Mouse (Mus musculus): ENCODE measurements around the gene Ddx3y.
A peak's percentile ranks its signal among the peaks of the same experiment; 100 is the strongest.

Gene Ddx3y

DNA sequence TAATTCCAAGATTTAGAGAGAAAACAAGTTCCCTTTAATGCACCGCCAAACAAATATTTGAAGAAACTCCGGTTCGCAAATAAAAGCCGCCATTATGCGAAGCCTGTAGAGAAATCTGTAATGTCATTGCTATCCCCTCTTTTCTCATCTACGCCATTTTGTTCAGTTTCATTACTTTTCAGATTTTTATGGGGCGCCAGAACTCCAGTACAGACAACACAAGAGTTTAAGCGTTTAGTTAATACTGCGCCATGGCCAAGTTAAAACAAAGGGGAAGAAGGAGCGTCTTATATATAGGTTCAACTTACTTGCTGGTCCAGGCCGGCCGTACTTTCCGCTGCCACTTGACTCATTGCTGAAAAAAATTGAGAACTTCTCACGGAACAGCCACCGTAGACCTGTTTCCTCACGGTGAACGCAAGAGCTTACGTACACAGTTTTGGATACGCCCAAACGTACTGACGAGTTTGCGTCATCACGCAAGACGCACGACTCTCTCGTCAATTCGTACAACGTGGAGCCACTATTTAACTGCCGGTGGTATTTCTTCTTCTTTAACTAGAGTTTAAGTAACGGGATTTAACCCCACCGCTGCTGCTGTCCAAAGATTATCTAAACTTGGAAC lies at the start of gene Ddx3y:
Gene Ddx3y, minus strand, starts transcription at position 459 of the 625 bp plus-strand sequence.
- DNase-seq (ENCODE audit: low spot score in 2 of 2): peak in 1 of 2 experiments; percentile 83

- DNase-seq (ENCODE audit: low spot score in 2 of 2): no peak
Observed at GRCm38 (mm10) chrY:1293708-1294107, 7.3 kb upstream of the Ddx3y start.

GRCm38 (mm10) chrY:1285735-1286134 lies 694 bp downstream of the Ddx3y start:
- DNase-seq (ENCODE audit: low spot score in 2 of 2): peak in 1 of 2 experiments; percentile 26

GRCm38 (mm10) chrY:1246117-1246516 lies 40.3 kb downstream of the Ddx3y start:
- DNase-seq (ENCODE audit: low spot score in 2 of 2): no peak

DNA sequence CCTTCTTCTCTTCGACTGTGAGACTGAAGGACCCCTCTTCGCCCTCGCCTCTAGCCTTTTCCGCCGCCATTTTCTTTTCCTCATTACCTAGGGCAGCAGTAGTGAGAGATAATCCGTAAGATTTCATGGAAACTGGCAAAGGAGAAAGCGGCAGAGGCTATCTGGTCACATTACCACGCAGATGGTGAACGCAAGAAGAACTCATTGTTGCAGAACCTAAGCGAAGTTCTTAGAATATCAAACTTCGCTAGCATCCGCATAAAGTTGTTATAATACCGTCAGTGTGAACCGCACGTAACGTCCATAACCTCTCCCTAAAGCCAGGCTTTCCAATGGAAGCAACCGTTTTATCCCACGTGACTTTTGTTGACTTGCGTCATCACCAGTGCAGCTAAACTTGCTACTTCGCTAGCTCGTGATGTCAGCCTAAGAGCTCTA lies 41.0 kb downstream of the Ddx3y start, which contains the start of gene Uty:
Gene Uty, minus strand, starts transcription at position 334 of the 438 bp plus-strand sequence.
- DNase-seq (ENCODE audit: low spot score in 2 of 2): peak in 1 of 2 experiments; percentile 87

DNA sequence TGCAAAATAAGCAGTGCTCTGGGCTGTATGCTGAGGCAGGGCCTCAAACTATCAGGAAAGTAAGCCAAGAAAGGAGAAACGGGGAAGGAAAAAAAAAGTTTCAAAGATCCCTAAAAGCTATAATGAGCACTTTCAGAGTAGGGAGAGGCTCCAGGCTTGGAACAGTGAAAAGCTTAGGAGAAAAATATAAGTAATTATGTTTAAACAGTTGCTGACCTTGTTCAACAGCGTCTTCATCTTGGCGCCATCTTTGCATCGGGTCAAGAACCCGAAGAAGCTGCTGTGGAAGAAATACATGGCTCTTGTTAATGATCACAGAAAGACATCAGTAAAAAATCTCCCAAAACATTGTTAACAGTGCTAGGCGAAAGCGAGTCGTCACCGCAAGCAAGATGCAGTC lies 41.5 kb downstream of the Ddx3y start:
- peak in 1 of 2 experiments; percentile 1 for DNase-seq (ENCODE audit: low spot score in 2 of 2)

- DNase-seq (ENCODE audit: low spot score in 2 of 2): no peak
Observed at GRCm38 (mm10) chrY:1244421-1244820, 42.0 kb downstream of the Ddx3y start.

GRCm38 (mm10) chrY:1220001-1220400 lies 66.4 kb downstream of the Ddx3y start:
- DNase-seq (ENCODE audit: low spot score in 2 of 2): no peak

Measured in frontal cortex, postnatal 36 days (tissue).